Mouse (Mus musculus): Measurements from ENCODE around the gene Ssrp1.

DNA sequence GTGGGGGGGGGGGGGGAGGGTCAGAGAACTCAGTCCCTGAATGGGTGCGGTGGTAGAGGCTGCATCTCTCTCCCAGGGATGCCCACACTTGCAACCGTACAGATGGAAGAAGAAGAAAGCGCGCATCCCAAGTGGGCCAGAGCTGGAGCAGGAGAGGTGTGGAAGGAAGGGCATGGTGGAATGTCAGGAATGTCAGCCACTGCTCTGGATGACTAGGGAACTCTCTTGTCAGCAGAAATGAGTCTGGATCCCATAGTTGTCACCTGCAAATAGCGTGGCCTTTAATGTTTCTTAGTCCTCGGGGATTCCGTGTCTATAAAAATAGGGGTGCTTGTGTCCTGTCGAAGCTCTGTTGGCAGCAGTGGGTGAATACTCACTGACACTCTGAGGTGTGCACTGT is 34.5 kb upstream of the Ssrp1 start:
- TF ChIP-seq CTCF (IDR thresholded peaks at IDR 0.05; ENCODE audit: extremely low read depth, insufficient read depth, low read length) (no peak), POLR2A (IDR thresholded peaks at IDR 0.05; ENCODE audit: extremely low read depth, insufficient read depth, low read length) (no peak)
